Mouse (Mus musculus) macrophage (primary cell): ENCODE measurements around the gene Usp36. TPM values are rescaled to one million over a fixed set of nuclear protein-coding genes. Genes with fewer than 3 reads are reported as not detected.

ENCODE experiments used
- H3K27ac ChIP-seq: fragments of 350-480 bp; formaldehyde crosslinking; 2 replicates; pipeline ENCODE4 v1.9.0; 2021
- H3K36me3 ChIP-seq: fragments of 350-480 bp; formaldehyde crosslinking; 2 replicates; pipeline ENCODE4 v1.9.0; 2021; ENCODE audit errors: inconsistent target
- H3K4me3 ChIP-seq: fragments of 350-480 bp; formaldehyde crosslinking; 2 replicates; pipeline ENCODE4 v1.9.0; 2021; ENCODE audit errors: inconsistent target
- H3K79me2 ChIP-seq: fragments of 350-480 bp; formaldehyde crosslinking; 2 replicates; pipeline ENCODE4 v1.9.0; 2021; ENCODE audit errors: inconsistent target
- WGBS: methylation state at CpG from one replicate; pipeline ENCODE4 v1.1.7; 2026; ENCODE audit warnings: inconsistent platforms; ENCODE audit not compliant: missing documents; 5-methylcytosine and 5-hydroxymethylcytosine counted together
- polyA plus RNA-seq: library from polyadenylated mRNA; stranded (reverse); fragments of 250-400 nt; gene quantifications from 3 replicates; pipeline ENCODE4 v1.2.4, GENCODE M21; 2018; ENCODE audit warnings: inconsistent platforms

Usp36 gene
- polyA plus RNA-seq, 1 experiment from 2014 or later, result 5.4 TPM

DNA sequence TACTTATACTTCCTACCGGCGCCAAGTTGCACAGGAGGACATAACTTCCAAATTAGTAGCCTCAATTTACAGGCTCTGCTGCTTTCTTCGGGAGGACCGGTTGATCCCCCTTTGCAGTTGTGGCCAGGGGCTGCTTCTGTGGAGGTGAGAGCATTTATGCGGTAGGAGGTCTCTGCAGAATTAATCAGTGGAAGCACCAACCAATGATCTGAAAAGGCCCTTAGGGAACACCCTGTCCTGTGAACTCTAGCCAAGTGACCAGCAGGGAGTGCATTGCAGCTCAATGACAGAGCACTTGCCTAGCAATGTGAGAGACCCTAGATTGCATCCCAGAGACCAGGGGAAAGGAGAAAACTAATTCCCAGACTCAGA, 41.0 kb downstream of the Usp36 start:
- H3K27ac ChIP-seq, result peak overlapping the region; percentile 86

GRCm38 (mm10) chr11:118248150-118249011, 41.7 kb downstream of the Usp36 start, which contains the start of gene Cyth1:
Gene Cyth1, minus strand, starts transcription at chr11:118248592.
- WGBS, result under 1% methylated on average over 81 of the region's 86 CpGs
- Histone ChIP-seq H3K36me3 (no peaks in the 10 kb centered on the region), H3K79me2 (peaks cover 48% of the 10 kb centered on the region), H3K27ac (peak within 1 kb of the TSS; percentile 86), H3K4me3 (peak within 1 kb of the TSS; percentile 58)

More for the DNA sequence above, 41.0 kb downstream of the Usp36 start:
- 4% methylated on average over 5 of the region's 5 CpGs for WGBS
- Histone ChIP-seq H3K4me3 (peak overlapping the region; percentile 23), H3K36me3 (no peaks in the 10 kb centered on the region), H3K79me2 (peaks cover 41% of the 10 kb centered on the region)

GRCm38 (mm10) chr11:118247359-118248095, 42.5 kb downstream of the Usp36 start:
- H3K4me3 ChIP-seq, result peak overlapping the region; percentile 58
- peak overlapping the region; percentile 33; the same call in 1 of the 2 replicates for H3K27ac ChIP-seq
- no peaks in the 10 kb centered on the region for H3K36me3 ChIP-seq
- WGBS, result 3% methylated on average over 43 of the region's 43 CpGs
- peaks cover 56% of the 10 kb centered on the region for H3K79me2 ChIP-seq

- H3K27ac ChIP-seq, result no peak overlapping the region
- WGBS, result 82% methylated on average over 5 of the region's 5 CpGs
- peak overlapping the region; percentile 58; the same call in 1 of the 2 replicates for H3K4me3 ChIP-seq
- H3K36me3 ChIP-seq, result no peaks in the 10 kb centered on the region
- H3K79me2 ChIP-seq, result peaks cover 64% of the 10 kb centered on the region
Observed at GRCm38 (mm10) chr11:118246724-118247123, 43.3 kb downstream of the Usp36 start.

DNA sequence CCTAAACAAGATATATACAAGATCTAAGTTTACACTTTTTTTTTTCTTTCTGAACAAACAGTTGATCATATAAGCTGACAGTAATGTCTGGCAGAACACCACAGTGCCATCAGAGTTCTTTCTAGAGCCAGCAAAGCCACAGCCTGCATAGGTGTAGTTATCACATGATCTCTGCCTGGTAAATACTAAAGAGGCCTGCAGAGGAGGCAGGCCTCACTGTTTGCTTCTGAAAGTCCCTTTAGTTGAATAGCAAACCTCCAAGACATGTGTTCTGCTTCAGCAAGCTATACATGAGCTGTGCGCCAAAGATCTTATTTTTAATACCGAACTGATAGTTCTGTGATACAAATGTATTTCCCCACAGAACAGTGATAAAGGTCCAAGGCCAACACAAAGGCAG, 44.9 kb downstream of the Usp36 start:
- 88% methylated on average over 2 of the region's 2 CpGs for WGBS
- no peak overlapping the region for H3K4me3 ChIP-seq

GRCm38 (mm10) chr11:118243627-118244261, 46.3 kb downstream of the Usp36 start:
- no peak overlapping the region for H3K4me3 ChIP-seq
- 45% methylated on average over 6 of the region's 6 CpGs for WGBS
- H3K27ac ChIP-seq, result no peak overlapping the region
- H3K79me2 ChIP-seq, result peaks cover 94% of the 10 kb centered on the region
- H3K36me3 ChIP-seq, result no peaks in the 10 kb centered on the region

More for the DNA sequence above, 44.9 kb downstream of the Usp36 start:
- H3K36me3 ChIP-seq, result no peaks in the 10 kb centered on the region
- H3K79me2 ChIP-seq, result peaks cover 80% of the 10 kb centered on the region
- H3K27ac ChIP-seq, result no peak overlapping the region

DNA sequence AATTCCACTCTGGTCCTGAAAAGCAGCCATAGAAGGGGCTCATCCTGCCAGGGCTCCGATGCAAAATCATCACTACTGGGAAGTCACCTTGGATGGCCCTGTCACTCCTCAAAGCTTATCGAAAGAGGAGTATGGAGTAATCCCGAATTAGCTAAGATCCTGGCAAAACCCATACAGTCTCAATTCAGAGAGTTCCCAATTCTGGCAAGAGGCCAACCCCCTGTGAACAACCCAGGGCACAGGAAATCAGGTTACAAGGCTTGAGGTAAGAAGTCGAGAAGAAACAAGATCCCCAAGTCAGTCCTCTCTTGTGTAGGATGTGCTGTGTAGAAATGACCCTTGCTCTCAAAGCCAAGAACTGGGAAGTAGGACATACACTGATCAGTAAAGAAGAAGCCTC, 47.5 kb downstream of the Usp36 start:
- H3K4me3 ChIP-seq, result no peak overlapping the region
- WGBS, result 77% methylated on average over 4 of the region's 4 CpGs
- H3K27ac ChIP-seq, result no peak overlapping the region
- no peaks in the 10 kb centered on the region for H3K36me3 ChIP-seq
- H3K79me2 ChIP-seq, result peaks cover 100% of the 10 kb centered on the region

GRCm38 (mm10) chr11:118240388-118240787, 49.7 kb downstream of the Usp36 start:
- no peak overlapping the region for H3K4me3 ChIP-seq
- H3K36me3 ChIP-seq, result no peaks in the 10 kb centered on the region
- no peak overlapping the region for H3K27ac ChIP-seq
- H3K79me2 ChIP-seq, result peaks cover 100% of the 10 kb centered on the region
- 26% methylated on average over 4 of the region's 4 CpGs for WGBS

GRCm38 (mm10) chr11:118239281-118240198, 50.5 kb downstream of the Usp36 start:
- Histone ChIP-seq H3K36me3 (no peaks in the 10 kb centered on the region), H3K27ac (no peak overlapping the region)
- 90% methylated on average over 13 of the region's 14 CpGs for WGBS

DNA sequence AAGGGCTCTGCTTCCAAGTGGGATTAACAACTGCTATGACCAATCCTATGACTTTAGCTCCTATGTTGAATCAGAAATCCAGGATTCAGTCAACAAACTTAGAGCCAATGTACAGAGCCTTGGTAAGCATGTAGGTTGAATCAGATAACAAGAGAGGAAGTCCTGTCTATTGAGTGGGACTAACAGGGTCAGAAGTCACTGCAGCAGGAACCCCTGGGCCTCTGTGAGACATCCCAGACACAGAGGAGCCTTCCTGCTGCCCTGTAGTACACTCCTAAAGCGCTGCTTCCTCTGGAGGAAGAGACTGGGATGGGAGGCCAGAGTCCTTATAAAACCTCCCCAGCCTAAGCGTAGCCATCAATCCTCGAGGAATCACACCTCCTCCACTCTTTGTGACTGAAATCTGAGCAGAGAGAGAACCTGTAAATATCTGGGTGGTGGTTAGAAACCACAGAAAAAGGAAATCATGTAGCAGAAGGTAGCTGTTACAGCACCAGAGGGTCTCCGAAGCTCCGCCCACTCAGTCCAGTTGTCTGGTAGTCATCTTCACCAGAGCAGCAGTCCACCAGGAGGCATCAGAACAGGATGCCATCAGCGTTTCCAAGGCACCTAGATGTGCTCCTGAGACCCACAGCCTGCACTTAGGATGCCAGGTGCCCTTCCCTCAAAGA, 53.4 kb downstream of the Usp36 start:
- Histone ChIP-seq H3K79me2 (peaks cover 100% of the 10 kb centered on the region), H3K27ac (no peak overlapping the region), H3K4me3 (no peak overlapping the region), H3K36me3 (no peaks in the 10 kb centered on the region)
- WGBS, result 31% methylated on average over 6 of the region's 6 CpGs

More at GRCm38 (mm10) chr11:118239281-118240198, 50.5 kb downstream of the Usp36 start:
- Histone ChIP-seq H3K4me3 (no peak overlapping the region), H3K79me2 (peaks cover 100% of the 10 kb centered on the region)

DNA sequence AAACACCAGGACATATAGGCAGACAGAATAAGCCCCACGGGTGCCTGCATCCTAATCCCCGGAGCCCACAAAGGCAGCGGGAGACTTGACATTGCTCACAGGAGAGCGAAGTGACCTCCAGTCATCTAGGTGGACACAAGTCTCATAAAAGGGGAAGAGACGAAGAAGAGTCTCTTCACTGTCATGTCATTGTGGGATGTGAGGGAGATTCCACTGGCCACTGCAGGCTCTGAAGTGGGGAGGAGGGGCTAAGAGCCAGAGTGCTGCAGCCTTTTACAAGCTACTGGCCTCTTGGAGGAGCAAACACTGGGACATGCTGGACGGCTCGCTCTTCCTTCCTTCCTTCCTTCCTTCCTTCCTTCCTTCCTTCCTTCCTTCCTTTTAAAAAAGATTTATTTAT, 55.1 kb downstream of the Usp36 start:
- Histone ChIP-seq H3K79me2 (peaks cover 100% of the 10 kb centered on the region), H3K27ac (no peak overlapping the region), H3K36me3 (no peaks in the 10 kb centered on the region), H3K4me3 (no peak overlapping the region)
- 69% methylated on average over 7 of the region's 7 CpGs for WGBS

- Histone ChIP-seq H3K79me2 (peaks cover 100% of the 10 kb centered on the region), H3K36me3 (no peaks in the 10 kb centered on the region), H3K4me3 (no peak overlapping the region), H3K27ac (no peak overlapping the region)
- WGBS, result 70% methylated on average over 6 of the region's 6 CpGs
Observed at GRCm38 (mm10) chr11:118234500-118234899, 55.5 kb downstream of the Usp36 start.

GRCm38 (mm10) chr11:118233924-118234323, 56.1 kb downstream of the Usp36 start:
- H3K27ac ChIP-seq, result no peak overlapping the region
- H3K4me3 ChIP-seq, result no peak overlapping the region
- H3K79me2 ChIP-seq, result peaks cover 100% of the 10 kb centered on the region
- H3K36me3 ChIP-seq, result no peaks in the 10 kb centered on the region
- 82% methylated on average over 3 of the region's 3 CpGs for WGBS
